ENCODE assay signal across 14 mouse cellular contexts in the genomic region with DNA sequence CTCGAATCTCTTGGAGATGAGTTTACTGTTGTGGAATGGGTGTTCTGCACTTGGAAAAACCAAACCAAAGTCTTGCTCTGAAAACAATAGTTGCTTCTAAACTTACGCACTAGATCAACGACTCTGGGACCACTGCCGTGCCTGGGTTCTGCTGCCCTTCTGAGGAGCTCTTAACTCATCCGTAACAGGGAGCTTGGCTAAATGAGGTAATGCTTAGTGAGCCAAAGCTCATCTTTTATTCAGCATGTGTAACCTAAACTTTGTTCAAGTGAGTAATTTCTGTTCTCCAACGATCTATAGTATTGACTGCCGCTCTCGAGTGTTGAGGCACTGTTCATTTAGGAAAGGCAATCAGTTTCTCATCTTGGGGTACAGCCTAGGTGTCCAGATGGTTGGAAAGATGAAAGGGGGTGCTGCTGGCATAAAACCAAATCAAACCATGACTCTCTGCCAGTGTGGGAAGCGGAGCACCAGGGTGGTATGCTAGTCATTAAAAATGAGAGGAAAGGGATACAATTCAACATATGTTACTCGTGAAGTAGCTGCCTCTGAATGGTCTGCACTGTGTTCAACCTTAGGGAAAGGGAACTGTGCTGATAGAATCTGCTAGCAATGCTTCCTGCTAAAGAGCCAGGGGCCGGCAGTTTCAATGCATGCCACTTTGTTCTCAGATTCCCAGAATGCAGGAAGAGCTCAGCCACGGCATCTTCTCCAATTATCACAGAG.
DNase-seq lines count a peak whose midpoint lies in the region; ATAC-seq lines count a peak whose summit lies in the region.
"Had no signal": no experiment of that assay in that cellular context is flagged by ENCODE, and none has a peak within 500 bp of the region (broad histone marks: within the 10 kb centered on the region; RNA-seq: fewer than 3 reads in every experiment).

No protein-coding gene starts in this region.

- WGBS in forebrain, embryonic 12.5 days, result 44% methylated on average over 12 of the region's 12 CpGs
- WGBS in forebrain, embryonic 10.5 days, result 74% methylated on average over 12 of the region's 12 CpGs
- 43% methylated on average over 12 of the region's 12 CpGs for WGBS in embryonic facial prominence, embryonic 14.5 days

- no peaks in the 10 kb centered on the region; the same call in 1 of the 2 replicates for H3K27me3 ChIP-seq in forebrain, embryonic 12.5 days
- H3K27me3 ChIP-seq in forebrain, embryonic 10.5 days (ENCODE audit: poor library complexity, severe bottlenecking), result no peaks in the 10 kb centered on the region
- no peaks in the 10 kb centered on the region for H3K27me3 ChIP-seq in embryonic facial prominence, embryonic 14.5 days (replicated peaks; ENCODE audit: control insufficient read depth, insufficient read depth, low read length)
- H3K27me3 ChIP-seq: megakaryocyte, embryonic 14.5 days had no signal

- H3K4me3 ChIP-seq in forebrain, embryonic 12.5 days (replicated peaks), result no peak overlapping the region
- H3K4me3 ChIP-seq in forebrain, embryonic 10.5 days, result no peak overlapping the region
- H3K4me3 ChIP-seq in embryonic facial prominence, embryonic 14.5 days (ENCODE audit: low read depth, low read length), result no peak overlapping the region
- H3K4me3 ChIP-seq: erythroblast, embryonic 14.5 days; megakaryocyte, embryonic 14.5 days had no signal

- H3K4me1 ChIP-seq in forebrain, embryonic 12.5 days, result peaks cover 17% of the 10 kb centered on the region
- peaks cover 6% of the 10 kb centered on the region; the same call in 1 of the 2 replicates for H3K4me1 ChIP-seq in forebrain, embryonic 10.5 days
- H3K4me1 ChIP-seq in embryonic facial prominence, embryonic 14.5 days (ENCODE audit: control insufficient read depth, insufficient read depth, low read length), result peaks cover 5% of the 10 kb centered on the region; the same call in 1 of the 2 replicates
- H3K4me1 ChIP-seq: megakaryocyte, embryonic 14.5 days had no signal

- no peaks in the 10 kb centered on the region for H3K9me3 ChIP-seq in forebrain, embryonic 12.5 days
- no peaks in the 10 kb centered on the region for H3K9me3 ChIP-seq in forebrain, embryonic 10.5 days
- H3K9me3 ChIP-seq in embryonic facial prominence, embryonic 14.5 days (ENCODE audit: control insufficient read depth, low read length), result no peaks in the 10 kb centered on the region

- H3K4me2 ChIP-seq in forebrain, embryonic 12.5 days, result no peak overlapping the region
- no peak overlapping the region for H3K4me2 ChIP-seq in embryonic facial prominence, embryonic 14.5 days (ENCODE audit: low read depth, low read length)

- ATAC-seq in forebrain, embryonic 12.5 days (ENCODE audit: low FRiP score), result peak; percentile 60; the same call in 1 of the 2 replicates
- peak; percentile 41; the same call in 1 of the 2 replicates for ATAC-seq in embryonic facial prominence, embryonic 14.5 days (ENCODE audit: low read depth)
- ATAC-seq in monocyte, adult 5-6 weeks (replicated peaks; ENCODE audit: insufficient number of reproducible peaks, low FRiP score, low TSS enrichment, poor library complexity, severe bottlenecking), result no peak
- ATAC-seq: activated CD4-positive, CD25-positive, alpha-beta regulatory T cell, adult 4 months had no signal

- DNase-seq in forebrain, embryonic 10.5 days (ENCODE audit: extremely low spot score, low spot score), result no peak
- DNase-seq in cerebellum, adult 11 months, result peak; percentile 45
- peak; percentile 46 for DNase-seq in embryonic facial prominence, embryonic 14.5 days (ENCODE audit: low spot score)
- DNase-seq in layer of hippocampus, adult 9-10 months (ENCODE audit: low spot score), result peak; percentile 25
- no peak for DNase-seq in ovary, postnatal 36 days (ENCODE audit: low spot score)
- DNase-seq in lung, postnatal 14 days, result no peak
- DNase-seq: heart, postnatal 36 days; lung, adult 18-20 months had no signal

- H3K9ac ChIP-seq in forebrain, embryonic 12.5 days, result no peak overlapping the region
- H3K9ac ChIP-seq in embryonic facial prominence, embryonic 14.5 days (ENCODE audit: low read depth, low read length), result no peak overlapping the region

- H3K36me3 ChIP-seq in forebrain, embryonic 12.5 days (replicated peaks), result 0 out of 2 replicates have a peak, but pooled peaks cover 3% of the 10 kb centered on the region
- peaks cover 4% of the 10 kb centered on the region; the same call in 1 of the 2 replicates for H3K36me3 ChIP-seq in forebrain, embryonic 10.5 days (replicated peaks)
- no peaks in the 10 kb centered on the region for H3K36me3 ChIP-seq in embryonic facial prominence, embryonic 14.5 days (ENCODE audit: control insufficient read depth, insufficient read depth, low read length)
- H3K36me3 ChIP-seq: G1E had no signal

- H3K27ac ChIP-seq in forebrain, embryonic 12.5 days, result peak overlapping the region; percentile 70
- H3K27ac ChIP-seq in forebrain, embryonic 10.5 days, result no peak overlapping the region
- no peak overlapping the region for H3K27ac ChIP-seq in embryonic facial prominence, embryonic 14.5 days (replicated peaks; ENCODE audit: low read depth, low read length)

Comparison
In these comparisons a context has a peak if more than half of its experiments do, and no peak if none do; other contexts are left out.
1. DNase-seq: peak in cerebellum, adult 11 months (single experiment), embryonic facial prominence, embryonic 14.5 days (single experiment) and layer of hippocampus, adult 9-10 months (single experiment); none in forebrain, embryonic 10.5 days (single experiment), ovary, postnatal 36 days (single experiment) and lung, postnatal 14 days (single experiment).